Comparison of ENCODE assay signal across 8 mouse cellular contexts in genomic region chr1:78537494-78538010, GRCm38 (mm10). TPM values are rescaled to one million over a fixed set of nuclear protein-coding genes. Genes with fewer than 3 reads are reported as not detected.
A peak's percentile ranks its signal among the peaks of the same experiment; 100 is the strongest.
DNase-seq lines count a peak whose midpoint lies in the region; ATAC-seq and TF ChIP-seq lines count a peak whose summit lies in the region.

No protein-coding gene starts in this region.

- no peak for ATAC-seq in heart, embryonic 13.5 days (ENCODE audit: extremely low read depth, insufficient number of reproducible peaks, low FRiP score, low TSS enrichment)
- no peak; the same call in 1 of the 2 replicates for ATAC-seq in kidney, postnatal 0 days (replicated peaks; ENCODE audit: low FRiP score, low read depth)
- peak; percentile 58; the same call in 1 of the 2 replicates for ATAC-seq in stomach, embryonic 14.5 days (ENCODE audit: insufficient number of reproducible peaks, insufficient read depth, low FRiP score, low read depth)

- no peaks in the 10 kb centered on the region for H3K79me3 ChIP-seq in C2C12 (ENCODE audit: low read depth)

- no peak overlapping the region for H3ac ChIP-seq in C2C12 (ENCODE audit: control insufficient read depth, insufficient read length, low read depth)

- H3K79me2 ChIP-seq in C2C12 (ENCODE audit: control insufficient read depth, insufficient read depth): no peaks in the 10 kb centered on the region
- H3K79me2 ChIP-seq in liver, adult 2 months (ENCODE audit: control insufficient read depth, insufficient read depth, low read length): no peaks in the 10 kb centered on the region

- H3K27ac ChIP-seq in heart, embryonic 13.5 days (replicated peaks): 0 out of 2 replicates have a peak overlapping the region, but pooled peaks have one; percentile 21
- H3K27ac ChIP-seq in kidney, postnatal 0 days: no peak overlapping the region
- peak overlapping the region; percentile 55 for H3K27ac ChIP-seq in liver, adult 2 months (replicated peaks; ENCODE audit: insufficient read depth, low read depth, low read length)
- no peak overlapping the region for H3K27ac ChIP-seq in stomach, embryonic 14.5 days (ENCODE audit: low read length)

- H3K4me3 ChIP-seq in C2C12 (ENCODE audit: insufficient read depth, poor library complexity, severe bottlenecking): no peak overlapping the region
- H3K4me3 ChIP-seq in heart, embryonic 13.5 days: peak overlapping the region; percentile 46
- H3K4me3 ChIP-seq in kidney, postnatal 0 days (replicated peaks; ENCODE audit: low read depth, low read length): peak overlapping the region; percentile 16
- H3K4me3 ChIP-seq in liver, adult 2 months (ENCODE audit: insufficient read depth, low read depth, low read length): peak overlapping the region; percentile 28
- peak overlapping the region; percentile 19; the same call in 1 of the 2 replicates for H3K4me3 ChIP-seq in stomach, embryonic 14.5 days (ENCODE audit: low read depth, low read length)

- no peak for TF ChIP-seq CTCF in C2C12 (IDR thresholded peaks at IDR 0.05; ENCODE audit: control insufficient read depth, insufficient read depth, insufficient read length)
- TF ChIP-seq CTCF in kidney, postnatal 0 days (IDR thresholded peaks at IDR 0.05; ENCODE audit: low read depth): no peak
- no peak for TF ChIP-seq CTCF in liver, adult 2 months (IDR thresholded peaks at IDR 0.05; ENCODE audit: low read depth, low read length)

- peak overlapping the region; percentile 72 for H3K4me2 ChIP-seq in heart, embryonic 13.5 days
- H3K4me2 ChIP-seq in kidney, postnatal 0 days (ENCODE audit: low read length): peak overlapping the region; percentile 48
- H3K4me2 ChIP-seq in stomach, embryonic 14.5 days (replicated peaks; ENCODE audit: low read depth, low read length): peak overlapping the region; percentile 45

- no peaks in the 10 kb centered on the region for H3K9me3 ChIP-seq in heart, embryonic 13.5 days
- no peaks in the 10 kb centered on the region for H3K9me3 ChIP-seq in kidney, postnatal 0 days (replicated peaks; ENCODE audit: low read length)
- H3K9me3 ChIP-seq in stomach, embryonic 14.5 days (ENCODE audit: control insufficient read depth, low read depth, low read length): no peaks in the 10 kb centered on the region

- no peaks in the 10 kb centered on the region for H3K27me3 ChIP-seq in C2C12 (ENCODE audit: control insufficient read depth, insufficient read depth, insufficient read length)
- 0 out of 2 replicates have a peak, but pooled peaks cover 3% of the 10 kb centered on the region for H3K27me3 ChIP-seq in heart, embryonic 13.5 days (replicated peaks)
- H3K27me3 ChIP-seq in kidney, postnatal 0 days (ENCODE audit: insufficient read depth, low read length): no peaks in the 10 kb centered on the region
- no peaks in the 10 kb centered on the region for H3K27me3 ChIP-seq in liver, adult 2 months (ENCODE audit: control insufficient read depth, insufficient read depth, low read length)
- no peaks in the 10 kb centered on the region for H3K27me3 ChIP-seq in stomach, embryonic 14.5 days (ENCODE audit: control insufficient read depth, insufficient read depth, low read length)

- no peaks in the 10 kb centered on the region for H3K36me3 ChIP-seq in C2C12 (ENCODE audit: control insufficient read depth, insufficient read depth)
- no peaks in the 10 kb centered on the region for H3K36me3 ChIP-seq in heart, embryonic 13.5 days
- no peaks in the 10 kb centered on the region for H3K36me3 ChIP-seq in kidney, postnatal 0 days (ENCODE audit: insufficient read depth, low read length)
- H3K36me3 ChIP-seq in liver, adult 2 months (ENCODE audit: control insufficient read depth, insufficient read depth, low read length): no peaks in the 10 kb centered on the region
- no peaks in the 10 kb centered on the region for H3K36me3 ChIP-seq in stomach, embryonic 14.5 days (ENCODE audit: control insufficient read depth, insufficient read depth, low read length)

- WGBS in heart, embryonic 13.5 days: 23% methylated on average over 16 of the region's 16 CpGs
- WGBS in kidney, postnatal 0 days: 34% methylated on average over 16 of the region's 16 CpGs
- WGBS in liver, adult 2 months: 16% methylated on average over 16 of the region's 16 CpGs
- WGBS in stomach, embryonic 14.5 days: 29% methylated on average over 16 of the region's 16 CpGs

- H3K4me1 ChIP-seq in heart, embryonic 13.5 days: peaks cover 17% of the 10 kb centered on the region
- H3K4me1 ChIP-seq in kidney, postnatal 0 days (replicated peaks; ENCODE audit: insufficient read depth, low read length): no peaks in the 10 kb centered on the region
- H3K4me1 ChIP-seq in liver, adult 2 months (ENCODE audit: control insufficient read depth, insufficient read depth, low read length): peaks cover 3% of the 10 kb centered on the region
- no peaks in the 10 kb centered on the region for H3K4me1 ChIP-seq in stomach, embryonic 14.5 days (ENCODE audit: control insufficient read depth, insufficient read depth, low read length)

- peak; percentile 97 for DNase-seq in brain, adult 2 months (ENCODE audit: low read depth, low spot score)
- peak; percentile 65 for DNase-seq in fibroblast of lung, adult 2 months (ENCODE audit: low read depth)
- DNase-seq in kidney, postnatal 0 days (ENCODE audit: low spot score): peak; percentile 21
- peak; percentile 95 for DNase-seq in liver, adult 2 months (ENCODE audit: extremely low read depth, low read depth, low spot score)
- peak; percentile 26 to 38 for DNase-seq in monocyte, adult 2 months (ENCODE audit: low read depth in 1 of 2, low spot score in 2 of 2)

- peak overlapping the region; percentile 73 for H3K9ac ChIP-seq in heart, embryonic 13.5 days
- H3K9ac ChIP-seq in kidney, postnatal 0 days (ENCODE audit: low read depth, low read length): 0 out of 2 replicates have a peak overlapping the region, but pooled peaks have one; percentile 10
- H3K9ac ChIP-seq in liver, adult 2 months (ENCODE audit: low read depth, low read length): peak overlapping the region; percentile 45
- no peak overlapping the region for H3K9ac ChIP-seq in stomach, embryonic 14.5 days (replicated peaks; ENCODE audit: low read depth, low read length)

- peak; percentile 72 for TF ChIP-seq POLR2A in liver, adult 2 months (IDR thresholded peaks at IDR 0.05; ENCODE audit: extremely low read depth, insufficient read depth, low read length)

TF ChIP-seq in C2C12, 6 proteins besides CTCF, POLR2A, EP300 and RAD21:
- no peak for TF ChIP-seq MYOG (IDR thresholded peaks at IDR 0.05; ENCODE audit: control insufficient read depth, extremely low read depth, insufficient read length)
- peak; percentile 58 for TF ChIP-seq FOSL1 (IDR thresholded peaks at IDR 0.05; ENCODE audit: insufficient read depth, low read length, poor library complexity, severe bottlenecking)
- TF ChIP-seq MYOD1 (IDR thresholded peaks at IDR 0.05; ENCODE audit: control insufficient read depth, insufficient read length, low read depth): peak; percentile 99
- TF ChIP-seq USF1 (IDR thresholded peaks at IDR 0.05; ENCODE audit: low read depth): peak; percentile 96
- peak; percentile 88 for TF ChIP-seq MAX (IDR thresholded peaks at IDR 0.05)

RNA-seq across cellular contexts. Expression of gene BC035947, which starts 25.6 kb away (rescaled TPM):
- not detected for polyA plus RNA-seq in C2C12 (2012; fragmentation: generic; extraction: Trizol)
- 0.07 TPM in 1 of 2 replicates, not detected in the other for polyA plus RNA-seq in heart, embryonic 13.5 days (2015; fragmentation: Nextera tagmentation; extraction: Ambion mirVana)
- polyA plus RNA-seq in kidney, postnatal 0 days (2015; fragmentation: Nextera tagmentation; extraction: Ambion mirVana): 2.5 and 2.8 TPM in 2 replicates
- not detected in 2 replicates for total RNA-seq in liver, adult 2 months (2014; rRNA removed)
- polyA plus RNA-seq in liver, adult 2 months (2012; rRNA removed): not detected in 2 replicates
- polyA plus RNA-seq in stomach, embryonic 14.5 days (2014; fragmentation: Nextera tagmentation; extraction: Ambion mirVana): 0.11 and 0.33 TPM in 2 replicates

RNA-seq across cellular contexts. Expression of gene Mogat1, which starts 26.8 kb away (rescaled TPM):
- polyA plus RNA-seq in C2C12 (2012; fragmentation: generic; extraction: Trizol): not detected
- polyA plus RNA-seq in heart, embryonic 13.5 days (2015; fragmentation: Nextera tagmentation; extraction: Ambion mirVana): not detected in 2 replicates
- polyA plus RNA-seq in kidney, postnatal 0 days (2015; fragmentation: Nextera tagmentation; extraction: Ambion mirVana): 2.0 and 3.0 TPM in 2 replicates
- 0.65 TPM in 1 of 2 replicates, not detected in the other for total RNA-seq in liver, adult 2 months (2014; rRNA removed)
- polyA plus RNA-seq in liver, adult 2 months (2012; rRNA removed): 1.0 and 3.6 TPM in 2 replicates
- not detected in 2 replicates for polyA plus RNA-seq in stomach, embryonic 14.5 days (2014; fragmentation: Nextera tagmentation; extraction: Ambion mirVana)

RNA-seq across cellular contexts. Expression of gene Farsb, which starts 48.9 kb away (rescaled TPM):
- polyA plus RNA-seq in C2C12 (2012; fragmentation: generic; extraction: Trizol): 53.6 TPM
- polyA plus RNA-seq in heart, embryonic 13.5 days (2015; fragmentation: Nextera tagmentation; extraction: Ambion mirVana): 96.3 and 99.3 TPM in 2 replicates
- 94.3 and 98.7 TPM in 2 replicates for polyA plus RNA-seq in kidney, postnatal 0 days (2015; fragmentation: Nextera tagmentation; extraction: Ambion mirVana)
- 33.7 and 37.3 TPM in 2 replicates for total RNA-seq in liver, adult 2 months (2014; rRNA removed)
- polyA plus RNA-seq in liver, adult 2 months (2012; rRNA removed): 11.2 and 12.8 TPM in 2 replicates
- 137 and 146 TPM in 2 replicates for polyA plus RNA-seq in stomach, embryonic 14.5 days (2014; fragmentation: Nextera tagmentation; extraction: Ambion mirVana)

Comparison
In these comparisons a context has a peak if more than half of its experiments do, and no peak if none do; other contexts are left out.
1. DNase-seq: peak in every context shown above with its lines; median percentile 97 in brain, adult 2 months; 95 in liver, adult 2 months; 65 in fibroblast of lung, adult 2 months; 32 in monocyte, adult 2 months; 21 in kidney, postnatal 0 days.
2. H3K27ac ChIP-seq: peak in heart, embryonic 13.5 days (single experiment) and liver, adult 2 months (single experiment); none in kidney, postnatal 0 days (single experiment) and stomach, embryonic 14.5 days (single experiment).
3. Peak in every context shown above with its lines, with median percentiles within 50 percentile points of each other: H3K4me2 ChIP-seq.